Mouse (Mus musculus) midbrain, embryonic 16.5 days (tissue): ENCODE results near the gene Shox2. TPM values are rescaled to one million over a fixed set of nuclear protein-coding genes. Genes with fewer than 3 reads are reported as not detected.

Experiments used
- ATAC-seq: fragments of 200-750 bp; cut with Nextera tagmentation; 2 replicates; pipeline ENCODE4 v1.8.0; 2017; ENCODE audit warnings: moderate TSS enrichment
- H3K27ac ChIP-seq: fragments of 300-500 bp; sonication (generic); 2 replicates; pipeline ENCODE4 v1.5.1; 2014; ENCODE audit warnings: mild to moderate bottlenecking, low read length, mixed read lengths
- H3K27me3 ChIP-seq: fragments of 300-500 bp; sonication (generic); 2 replicates; pipeline ENCODE4 v1.6.1; 2014; ENCODE audit warnings: low read depth, low read length, mixed read lengths; ENCODE audit not compliant: control insufficient read depth, insufficient read depth
- H3K36me3 ChIP-seq: fragments of 300-500 bp; sonication (generic); 2 replicates; pipeline ENCODE4 v1.6.1; 2014; ENCODE audit warnings: mild to moderate bottlenecking, low read length, moderate library complexity, mixed read lengths; ENCODE audit not compliant: control insufficient read depth, insufficient read depth
- H3K4me1 ChIP-seq: fragments of 300-500 bp; sonication (generic); 2 replicates; pipeline ENCODE4 v1.6.1; 2014; ENCODE audit warnings: mild to moderate bottlenecking, low read length, mixed read lengths; ENCODE audit not compliant: control insufficient read depth, insufficient read depth
- H3K4me2 ChIP-seq: fragments of 300-500 bp; sonication (generic); 2 replicates; pipeline ENCODE4 v1.6.1; 2014; ENCODE audit warnings: mild to moderate bottlenecking, low read length, mixed read lengths
- H3K4me3 ChIP-seq: fragments of 300-500 bp; sonication (generic); 2 replicates; pipeline ENCODE4 v1.5.1; 2014; ENCODE audit warnings: low read depth, mild to moderate bottlenecking, low read length, moderate library complexity, mixed read lengths
- H3K9ac ChIP-seq: fragments of 300-500 bp; sonication (generic); 2 replicates; pipeline ENCODE4 v1.6.1; 2014; ENCODE audit warnings: low read depth, low read length, mixed read lengths
- H3K9me3 ChIP-seq: fragments of 300-500 bp; sonication (generic); replicated peaks from 2 replicates; pipeline ENCODE4 v1.6.1; 2014; ENCODE audit warnings: mild to moderate bottlenecking, low read length, mixed read lengths; ENCODE audit not compliant: control insufficient read depth, poor library complexity, severe bottlenecking
- WGBS: fragments of 180-500 bp; shearing (Covaris S2); extraction: QIAGEN DNeasy Blood & Tissue Kit; methylation state at CpG from one replicate; pipeline ENCODE4 v1.1.7; 2014; 5-methylcytosine and 5-hydroxymethylcytosine counted together
- polyA plus RNA-seq: library from polyadenylated mRNA; unstranded; fragments of >200 nt; fragmentation: Nextera tagmentation; extraction: Ambion mirVana; gene quantifications from 2 replicates; pipeline ENCODE4 v1.2.1, GENCODE M21; 2015

The Shox2 gene
- 50.4 and 55.3 TPM in 2 replicates for polyA plus RNA-seq

DNA sequence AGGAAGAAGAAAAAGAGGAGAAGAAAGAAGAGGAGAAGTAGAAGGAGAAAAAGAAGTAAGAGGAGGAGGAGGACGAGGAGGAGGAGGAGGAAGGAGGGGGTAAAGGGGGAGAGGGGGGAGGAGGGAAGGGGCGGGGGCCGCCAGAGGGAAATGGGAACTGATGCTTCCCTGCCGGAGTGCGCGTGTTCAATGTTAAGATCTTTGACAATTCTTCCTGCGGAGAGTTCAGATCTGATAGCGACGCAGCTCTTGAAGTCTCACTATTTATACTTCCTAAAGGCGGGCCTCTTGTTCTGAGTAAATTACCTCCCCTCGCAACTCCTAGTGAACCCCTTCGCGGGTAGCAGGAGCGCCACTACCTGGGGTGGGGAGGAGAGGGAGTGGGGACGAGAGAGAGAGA lies at the start of gene Shox2:
TSS of gene Shox2 (minus strand) at position 66 of the 400 bp plus-strand sequence.
- Histone ChIP-seq H3K27me3 (no peaks in the 10 kb centered on the region), H3K9ac (peak within 1 kb of the TSS; percentile 66), H3K4me2 (peak within 1 kb of the TSS; percentile 62), H3K9me3 (no peaks in the 10 kb centered on the region), H3K36me3 (no peaks in the 10 kb centered on the region), H3K27ac (peak within 1 kb of the TSS; percentile 84), H3K4me3 (peak within 1 kb of the TSS; percentile 52), H3K4me1 (peaks cover 21% of the 10 kb centered on the region)
- WGBS = under 1% methylated on average over 14 of the region's 15 CpGs
- ATAC-seq = 0 out of 2 replicates have a peak, but pooled peaks have one; percentile 14

DNA sequence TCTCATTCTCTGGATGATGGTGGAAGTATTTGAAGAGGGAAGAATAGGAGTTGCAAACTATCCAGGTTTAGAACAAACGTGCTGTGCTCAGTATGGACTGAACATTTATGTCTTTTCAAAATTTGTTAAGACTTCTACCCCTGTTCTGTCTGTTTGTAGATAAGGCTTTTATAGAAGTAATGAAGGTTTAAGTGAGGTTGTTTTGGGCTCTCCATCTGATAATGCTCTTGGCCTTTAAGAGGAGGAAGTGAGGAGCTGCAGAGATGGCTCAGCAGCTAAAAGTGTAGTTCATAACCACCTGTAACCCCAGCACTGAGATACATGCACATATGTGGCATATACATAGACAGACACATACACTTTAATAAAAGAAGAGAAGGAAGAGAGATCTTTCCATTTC lies 15.2 kb upstream of the Shox2 start:
- no peaks in the 10 kb centered on the region for H3K27me3 ChIP-seq
- 97% methylated on average over 1 of the region's 1 CpGs for WGBS
- peaks cover 8% of the 10 kb centered on the region; the same call in 1 of the 2 replicates for H3K36me3 ChIP-seq
- no peaks in the 10 kb centered on the region for H3K4me1 ChIP-seq
- H3K9me3 ChIP-seq = no peaks in the 10 kb centered on the region
- H3K4me3 ChIP-seq = no peak overlapping the region
- ATAC-seq = no peak
- no peak overlapping the region for H3K4me2 ChIP-seq
- no peak overlapping the region for H3K9ac ChIP-seq
- H3K27ac ChIP-seq = no peak overlapping the region

- peak overlapping the region; percentile 77 for H3K9ac ChIP-seq
- H3K4me3 ChIP-seq = peak overlapping the region; percentile 85
- 6% methylated on average over 1 of the region's 1 CpGs for WGBS
- H3K9me3 ChIP-seq = no peaks in the 10 kb centered on the region
- peak overlapping the region; percentile 75; the same call in 1 of the 2 replicates for H3K27ac ChIP-seq
- H3K4me2 ChIP-seq = peak overlapping the region; percentile 81
- peaks cover 17% of the 10 kb centered on the region for H3K4me1 ChIP-seq
- no peaks in the 10 kb centered on the region for H3K27me3 ChIP-seq
- ATAC-seq = no peak
- no peaks in the 10 kb centered on the region for H3K36me3 ChIP-seq
Observed at GRCm38 (mm10) chr3:66986287-66986560, 4.7 kb upstream of the Shox2 start.

DNA sequence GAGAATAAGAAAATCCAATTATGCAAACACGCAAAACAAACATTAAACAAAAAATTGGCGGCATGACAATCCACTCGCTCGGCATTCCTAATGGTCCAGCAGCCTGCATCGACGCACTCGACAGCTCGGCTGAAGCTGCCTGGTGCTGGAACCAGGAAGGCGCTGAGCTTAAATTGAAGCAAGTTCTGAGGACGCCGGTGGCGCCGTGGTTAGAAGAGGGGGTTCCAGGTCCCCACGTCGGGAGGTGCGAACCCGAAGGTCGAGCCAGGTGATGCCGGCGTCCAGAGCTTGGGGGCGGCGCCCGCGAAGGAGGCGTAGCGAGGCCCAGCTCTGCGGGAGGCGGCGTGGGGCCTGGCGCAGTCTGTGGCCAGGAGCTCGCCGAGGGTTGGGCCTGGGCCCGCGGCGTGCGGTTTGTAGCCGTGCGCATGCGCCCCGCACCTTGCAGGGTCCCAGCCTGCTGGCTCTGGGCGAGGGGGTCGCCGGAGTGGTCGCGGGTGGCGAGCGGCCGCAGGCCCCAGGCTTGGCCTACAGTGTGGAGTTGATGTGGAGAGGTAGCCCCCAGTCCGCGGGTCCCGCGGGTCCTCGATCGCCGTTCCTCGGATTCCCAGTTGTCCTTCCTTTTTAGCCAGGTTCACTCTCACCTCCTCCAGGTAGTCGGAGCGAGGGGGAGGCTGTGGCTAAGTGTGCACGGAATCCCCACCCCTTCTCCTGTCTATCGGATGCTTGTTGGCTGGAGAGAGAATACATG lies 4.1 kb upstream of the Shox2 start:
- no peaks in the 10 kb centered on the region for H3K27me3 ChIP-seq
- peak overlapping the region; percentile 77 for H3K9ac ChIP-seq
- peaks cover 18% of the 10 kb centered on the region for H3K4me1 ChIP-seq
- no peaks in the 10 kb centered on the region for H3K9me3 ChIP-seq
- peak; percentile 94 for ATAC-seq
- peak overlapping the region; percentile 85 for H3K4me3 ChIP-seq
- peak overlapping the region; percentile 75 for H3K27ac ChIP-seq
- under 1% methylated on average over 52 of the region's 60 CpGs for WGBS
- H3K36me3 ChIP-seq = no peaks in the 10 kb centered on the region
- peak overlapping the region; percentile 81 for H3K4me2 ChIP-seq

DNA sequence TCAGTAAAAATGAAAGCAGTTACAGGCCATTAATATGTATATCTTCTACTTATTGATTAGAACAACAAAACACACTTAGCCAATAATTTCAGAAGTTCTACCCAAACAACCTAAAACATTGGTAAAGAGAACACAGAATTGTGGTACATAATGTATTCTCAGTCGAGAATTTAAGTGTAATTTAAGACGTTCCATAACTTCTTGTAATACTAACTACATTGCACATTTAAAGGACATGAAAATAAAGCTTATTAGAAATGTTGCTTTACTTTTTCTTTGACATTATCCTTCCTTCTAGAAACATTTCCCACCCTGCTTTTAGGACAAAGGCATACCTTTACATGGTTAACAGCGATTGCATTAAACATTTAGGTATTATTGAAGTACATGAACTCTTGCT lies 1.9 kb upstream of the Shox2 start:
- no peaks in the 10 kb centered on the region for H3K9me3 ChIP-seq
- no peaks in the 10 kb centered on the region for H3K36me3 ChIP-seq
- no peaks in the 10 kb centered on the region for H3K27me3 ChIP-seq
- H3K27ac ChIP-seq = no peak overlapping the region
- ATAC-seq = no peak
- H3K9ac ChIP-seq = no peak overlapping the region
- no peak overlapping the region for H3K4me3 ChIP-seq
- H3K4me2 ChIP-seq = no peak overlapping the region
- 19% methylated on average over 3 of the region's 3 CpGs for WGBS
- peaks cover 22% of the 10 kb centered on the region for H3K4me1 ChIP-seq

DNA sequence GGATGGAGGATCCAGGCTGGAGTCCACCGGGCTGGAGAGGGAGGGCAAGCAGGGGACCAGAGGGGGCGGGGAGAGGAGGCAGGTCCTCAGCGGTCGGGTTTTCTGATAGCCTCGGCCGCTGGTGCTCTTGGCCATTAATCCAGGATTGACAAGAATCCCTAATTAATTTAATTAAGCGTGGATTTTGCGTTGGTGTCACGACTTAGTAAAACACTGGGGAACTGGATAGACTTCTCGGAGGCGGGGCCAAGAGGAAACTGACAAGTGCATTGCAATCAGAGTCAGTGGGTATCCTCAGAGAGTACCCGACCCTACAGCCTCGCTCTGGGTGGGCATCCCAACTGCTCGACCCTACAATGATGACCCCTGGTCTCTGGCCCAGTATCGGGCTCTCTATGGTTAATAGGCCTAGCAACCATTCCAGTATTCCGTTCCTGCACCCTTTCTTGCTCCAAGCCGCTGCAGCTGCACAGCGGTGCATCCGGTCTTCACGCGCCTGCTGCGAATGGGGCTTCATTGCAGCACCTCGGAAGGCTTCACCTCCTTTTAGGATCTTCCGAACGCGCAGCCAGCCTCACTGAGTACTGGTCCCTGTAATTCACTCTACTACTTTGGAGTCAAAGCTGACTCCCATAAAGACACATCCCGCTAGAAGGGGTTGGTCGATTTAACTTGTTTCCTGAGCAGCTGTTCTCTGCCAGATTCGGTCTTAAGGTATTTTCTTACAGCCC lies 775 bp upstream of the Shox2 start:
- peak overlapping the region; percentile 52 for H3K4me3 ChIP-seq
- H3K27ac ChIP-seq = peak overlapping the region; percentile 84
- H3K4me1 ChIP-seq = peaks cover 22% of the 10 kb centered on the region
- under 1% methylated on average over 29 of the region's 29 CpGs for whole genome bisulfite sequencing
- peak overlapping the region; percentile 62 for H3K4me2 ChIP-seq
- H3K36me3 ChIP-seq = no peaks in the 10 kb centered on the region
- ATAC-seq = 0 out of 2 replicates have a peak, but pooled peaks have one; percentile 8
- H3K9me3 ChIP-seq = no peaks in the 10 kb centered on the region
- H3K9ac ChIP-seq = peak overlapping the region; percentile 52; the same call in 1 of the 2 replicates
- H3K27me3 ChIP-seq = no peaks in the 10 kb centered on the region

DNA sequence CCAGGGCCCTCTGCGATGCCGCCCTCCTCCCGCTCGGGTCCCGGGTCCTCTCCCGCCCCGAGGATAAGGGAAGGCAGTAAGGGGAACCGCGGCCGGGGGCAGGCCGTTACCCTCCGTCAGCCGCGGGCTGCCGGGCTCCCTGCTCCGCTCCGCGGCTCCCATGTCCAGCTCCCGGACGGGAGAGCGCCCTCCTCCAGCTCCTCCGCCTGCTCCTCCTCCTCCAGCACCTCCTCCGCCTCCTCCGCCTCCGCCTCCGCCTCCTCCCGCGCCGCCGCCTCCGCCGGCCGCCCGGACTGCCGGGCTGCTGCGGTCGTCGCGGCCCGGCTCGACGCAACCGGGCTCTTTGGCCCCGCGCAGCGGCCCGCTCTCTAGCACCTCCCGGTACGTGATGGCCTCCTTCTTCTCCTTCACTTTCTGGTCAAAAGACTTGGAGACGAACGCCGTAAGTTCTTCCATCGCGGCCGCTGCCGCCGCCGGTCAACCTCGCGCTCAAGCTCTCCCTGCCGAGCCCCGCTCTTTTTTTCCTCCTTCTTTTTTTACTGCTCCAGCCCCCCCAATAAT lies 390 bp downstream of the Shox2 start, which contains the start of gene Rsrc1:
TSS of gene Rsrc1 (plus strand) at position 290 of the 561 bp plus-strand sequence.
- Histone ChIP-seq H3K36me3 (no peaks in the 10 kb centered on the region), H3K27me3 (no peaks in the 10 kb centered on the region), H3K4me3 (peak within 1 kb of the TSS; percentile 52), H3K4me2 (peak within 1 kb of the TSS; percentile 62), H3K9ac (peak within 1 kb of the TSS; percentile 66), H3K4me1 (peaks cover 16% of the 10 kb centered on the region), H3K27ac (peak within 1 kb of the TSS; percentile 84), H3K9me3 (no peaks in the 10 kb centered on the region)
- under 1% methylated on average over 41 of the region's 62 CpGs for WGBS
- ATAC-seq = peak; percentile 12

DNA sequence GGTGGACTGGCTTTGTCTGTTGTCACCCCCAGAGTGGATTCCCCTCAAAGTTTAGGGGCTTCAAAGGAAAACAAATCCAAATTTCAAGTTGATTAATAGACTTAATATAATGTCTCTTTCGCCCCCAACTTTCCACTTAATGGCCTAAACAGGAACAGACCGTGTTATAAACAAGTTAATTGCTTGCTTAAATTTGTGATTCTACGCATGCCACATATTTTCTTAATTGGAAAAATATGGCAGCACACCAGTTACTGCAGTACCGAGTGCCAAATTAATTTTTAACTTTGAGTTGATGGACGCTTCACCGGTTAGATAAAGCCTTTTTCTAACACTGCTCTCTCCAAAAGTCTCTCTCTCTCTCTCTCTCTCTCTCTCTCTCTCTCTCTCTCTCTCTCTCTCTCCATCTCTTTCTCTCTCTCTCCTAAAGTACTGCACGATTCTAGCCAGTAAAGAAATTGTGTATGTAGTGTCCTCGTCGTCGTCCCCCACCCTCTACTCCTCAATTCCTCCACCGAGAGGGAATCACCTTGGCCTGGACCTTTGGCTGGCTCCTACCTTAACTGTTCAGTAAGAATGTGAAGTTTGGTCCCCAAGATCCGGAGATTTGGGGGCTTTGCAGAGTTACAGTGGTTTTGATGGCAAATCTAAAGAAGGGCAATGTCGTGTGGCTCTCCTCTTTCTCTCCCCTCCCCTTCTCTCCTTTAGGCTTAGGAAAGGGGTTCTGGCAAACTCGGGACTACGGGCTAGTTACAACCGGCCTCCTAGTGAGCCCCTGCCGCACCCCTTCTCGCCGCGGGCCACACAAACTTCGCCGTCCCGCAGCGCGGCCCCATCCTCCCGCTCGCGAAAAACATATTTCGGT lies 1.2 kb downstream of the Shox2 start:
- Histone ChIP-seq H3K4me1 (peaks cover 13% of the 10 kb centered on the region), H3K27me3 (no peaks in the 10 kb centered on the region), H3K36me3 (no peaks in the 10 kb centered on the region), H3K9me3 (no peaks in the 10 kb centered on the region), H3K4me2 (peak overlapping the region; percentile 62), H3K9ac (peak overlapping the region; percentile 66), H3K4me3 (peak overlapping the region; percentile 52), H3K27ac (peak overlapping the region; percentile 84)
- WGBS = 2% methylated on average over 29 of the region's 29 CpGs
- ATAC-seq = no peak
